In genomic region chr13:44755434-44755833, GRCm38 (mm10) we compare ENCODE assay signal across 9 mouse cellular contexts. TPM values are rescaled to one million over a fixed set of nuclear protein-coding genes. Genes with fewer than 3 reads are reported as not detected.
DNase-seq lines count a peak whose midpoint lies in the region; ATAC-seq and TF ChIP-seq lines count a peak whose summit lies in the region.
"Had no signal": no experiment of that assay in that cellular context is flagged by ENCODE, and none has a peak within 500 bp of the region (broad histone marks: within the 10 kb centered on the region; RNA-seq: fewer than 3 reads in every experiment).

No protein-coding gene starts in this region.

- no peak overlapping the region for H3K4me2 ChIP-seq in embryonic facial prominence, embryonic 14.5 days (ENCODE audit: low read depth, low read length)
- no peak overlapping the region for H3K4me2 ChIP-seq in limb, embryonic 12.5 days

- no peaks in the 10 kb centered on the region for H3K9me3 ChIP-seq in ES-Bruce4 (replicated peaks; ENCODE audit: control insufficient read depth, insufficient read depth, low read length, poor library complexity, severe bottlenecking)
- H3K9me3 ChIP-seq in embryonic facial prominence, embryonic 14.5 days (ENCODE audit: control insufficient read depth, low read length): no peaks in the 10 kb centered on the region
- H3K9me3 ChIP-seq in limb, embryonic 12.5 days: no peaks in the 10 kb centered on the region

- TF ChIP-seq POLR2A in ES-Bruce4 (IDR thresholded peaks at IDR 0.05; ENCODE audit: insufficient read depth, low read length): no peak

- H3K36me3 ChIP-seq in ES-Bruce4 (ENCODE audit: control insufficient read depth, insufficient read depth, low read length, poor library complexity, severe bottlenecking): peaks cover 29% of the 10 kb centered on the region
- H3K36me3 ChIP-seq in embryonic facial prominence, embryonic 14.5 days (ENCODE audit: control insufficient read depth, insufficient read depth, low read length): no peaks in the 10 kb centered on the region
- H3K36me3 ChIP-seq in limb, embryonic 12.5 days: no peaks in the 10 kb centered on the region

- no peak for ATAC-seq in embryonic facial prominence, embryonic 14.5 days (ENCODE audit: low read depth)
- no peak for ATAC-seq in limb, embryonic 12.5 days (ENCODE audit: insufficient number of reproducible peaks, insufficient read depth, low FRiP score, low TSS enrichment, low read depth)
- no peak for ATAC-seq in megakaryocyte-erythroid progenitor cell, adult 5-6 weeks (replicated peaks; ENCODE audit: low FRiP score, low TSS enrichment, poor library complexity, severe bottlenecking)

- H3K4me3 ChIP-seq in ES-Bruce4 (ENCODE audit: low read depth, low read length): no peak overlapping the region
- H3K4me3 ChIP-seq in embryonic facial prominence, embryonic 14.5 days (ENCODE audit: low read depth, low read length): no peak overlapping the region
- H3K4me3 ChIP-seq in limb, embryonic 12.5 days (replicated peaks): no peak overlapping the region

- TF ChIP-seq EP300 in ES-Bruce4 (IDR thresholded peaks at IDR 0.05; ENCODE audit: insufficient read depth, low read depth, low read length): 0 out of 2 replicates have a peak, but pooled peaks have one; percentile 21

- H3K9ac ChIP-seq in ES-Bruce4 (ENCODE audit: low read depth, poor library complexity, severe bottlenecking): no peak overlapping the region
- no peak overlapping the region for H3K9ac ChIP-seq in embryonic facial prominence, embryonic 14.5 days (ENCODE audit: low read depth, low read length)
- H3K9ac ChIP-seq in limb, embryonic 12.5 days (replicated peaks): no peak overlapping the region

- intact Hi-C loops in gastrocnemius, postnatal 14 days (cut with DNase I; ENCODE audit: low total_unique reads): no loop called here

- no peak for TF ChIP-seq CTCF in ES-Bruce4 (IDR thresholded peaks at IDR 0.05; ENCODE audit: low read depth, low read length)

- WGBS in embryonic facial prominence, embryonic 14.5 days: 13% methylated on average over 5 of the region's 5 CpGs
- 17% methylated on average over 5 of the region's 5 CpGs for WGBS in limb, embryonic 12.5 days

- H3K4me1 ChIP-seq in ES-Bruce4 (ENCODE audit: control insufficient read depth, insufficient read depth, low read length): peaks cover 13% of the 10 kb centered on the region
- peaks cover 14% of the 10 kb centered on the region for H3K4me1 ChIP-seq in embryonic facial prominence, embryonic 14.5 days (ENCODE audit: control insufficient read depth, insufficient read depth, low read length)
- H3K4me1 ChIP-seq in limb, embryonic 12.5 days (replicated peaks): peaks cover 40% of the 10 kb centered on the region

- H3K27me3 ChIP-seq in ES-Bruce4 (ENCODE audit: control insufficient read depth, insufficient read depth, low read length, poor library complexity, severe bottlenecking): no peaks in the 10 kb centered on the region
- H3K27me3 ChIP-seq in embryonic facial prominence, embryonic 14.5 days (replicated peaks; ENCODE audit: control insufficient read depth, insufficient read depth, low read length): no peaks in the 10 kb centered on the region
- no peaks in the 10 kb centered on the region for H3K27me3 ChIP-seq in limb, embryonic 12.5 days

- peak overlapping the region; percentile 82 for H3K27ac ChIP-seq in ES-Bruce4 (ENCODE audit: insufficient read depth, low read length)
- H3K27ac ChIP-seq in embryonic facial prominence, embryonic 14.5 days (replicated peaks; ENCODE audit: low read depth, low read length): 0 out of 2 replicates have a peak overlapping the region, but pooled peaks have one; percentile 6
- peak overlapping the region; percentile 56; the same call in 1 of the 2 replicates for H3K27ac ChIP-seq in limb, embryonic 12.5 days

- peak; percentile 19 for DNase-seq in gastrocnemius, postnatal 14 days
- DNase-seq in gastrocnemius, postnatal 25 days: no peak
- peak; percentile 56 for DNase-seq in embryonic facial prominence, embryonic 14.5 days (ENCODE audit: low spot score)
- DNase-seq in thymus, postnatal 10 days (ENCODE audit: low spot score in 2 of 2): no peak
- no peak for DNase-seq in cerebellum, postnatal 36 days
- DNase-seq: cerebellum, adult 11-12 months had no signal

RNA-seq across cellular contexts. Expression of gene Jarid2, which starts 26.2 kb away (rescaled TPM):
- 10 to 100 TPM; 30.5 to 39.7 TPM for total RNA-seq in gastrocnemius, postnatal 14 days (2021)
- 10 to 100 TPM; 23.0 to 27.5 TPM for total RNA-seq in gastrocnemius, postnatal 25 days (2021)
- 143 and 150 TPM in 2 replicates for polyA plus RNA-seq in ES-Bruce4 (2011; ENCODE audit: insufficient read depth, insufficient read length, low read depth, missing spikeins)
- 16.1 and 17.6 TPM in 2 replicates for polyA plus RNA-seq in embryonic facial prominence, embryonic 14.5 days (2014; fragmentation: Nextera tagmentation; extraction: Ambion mirVana)
- polyA plus RNA-seq in limb, embryonic 12.5 days (2016; fragmentation: Nextera tagmentation; extraction: Ambion mirVana): 57.4 and 63.8 TPM in 2 replicates
- total RNA-seq in megakaryocyte-erythroid progenitor cell, adult 5-6 weeks (2014; fragmentation: Nextera tagmentation): 32.7 and 37.0 TPM in 2 replicates
- 28.1 and 31.7 TPM in 2 replicates for total RNA-seq in megakaryocyte-erythroid progenitor cell, adult 5-6 weeks (2017)

Comparison
In these comparisons a context has a peak if more than half of its experiments do, and no peak if none do; other contexts are left out.
1. DNase-seq: peak in gastrocnemius, postnatal 14 days (single experiment) and embryonic facial prominence, embryonic 14.5 days (single experiment); none in gastrocnemius, postnatal 25 days (single experiment), thymus, postnatal 10 days (0 of 2) and cerebellum, postnatal 36 days (0 of 2).
2. H3K27ac ChIP-seq: peak in every context shown above with its lines; median percentile 82 in ES-Bruce4; 56 in limb, embryonic 12.5 days; 6 in embryonic facial prominence, embryonic 14.5 days.